Mouse (Mus musculus): Measurements from ENCODE around the gene Ppwd1. TPM values are rescaled to one million over a fixed set of nuclear protein-coding genes. Genes with fewer than 3 reads are reported as not detected.
"Not testable (repeated sequence)": the region's sequence is repeated elsewhere in the genome, so short reads cannot be mapped to it uniquely, and the experiment has no call there.

The Ppwd1 gene
- 5.1 and 7.9 TPM in 2 replicates for polyA plus RNA-seq (2012; rRNA removed)

- DNase-seq (ENCODE audit: low spot score): peak; percentile 97
These were observed at the start of gene Ppwd1, which contains the start of gene Cenpk for GRCm38 (mm10) chr13:104228384-104229066. Ppwd1 (minus strand) TSS chr13:104228843. Cenpk (plus strand) TSS chr13:104228611.

- no peak for DNase-seq (ENCODE audit: low spot score)
These were observed 30.4 kb upstream of the Ppwd1 start for GRCm38 (mm10) chr13:104258997-104259396.

GRCm38 (mm10) chr13:104229181-104229580 lies 538 bp upstream of the Ppwd1 start:
- no peak for DNase-seq (ENCODE audit: low spot score)

GRCm38 (mm10) chr13:104227478-104227877 lies 1.2 kb downstream of the Ppwd1 start:
- DNase-seq (ENCODE audit: low spot score): no peak

- DNase-seq (ENCODE audit: low spot score): no peak
These were observed 24.3 kb downstream of the Ppwd1 start for GRCm38 (mm10) chr13:104204313-104204712.

- not testable (repeated sequence) for DNase-seq (ENCODE audit: low spot score)
These were observed 32.8 kb downstream of the Ppwd1 start for GRCm38 (mm10) chr13:104195891-104196290.

GRCm38 (mm10) chr13:104187357-104187756 lies 41.3 kb downstream of the Ppwd1 start:
- DNase-seq (ENCODE audit: low spot score): no peak

GRCm38 (mm10) chr13:104179176-104179888 lies 49.3 kb downstream of the Ppwd1 start:
- DNase-seq (ENCODE audit: low spot score): no peak

GRCm38 (mm10) chr13:104178650-104179121 lies 50.0 kb downstream of the Ppwd1 start, which contains the start of gene Trim23:
Trim23 (plus strand) TSS chr13:104178797.
- peak; percentile 81 for DNase-seq (ENCODE audit: low spot score)

GRCm38 (mm10) chr13:104177796-104178649 lies 50.6 kb downstream of the Ppwd1 start, which contains the start of gene Trappc13:
Trappc13 (minus strand) TSS chr13:104178469.
- peak; percentile 62 for DNase-seq (ENCODE audit: low spot score)

GRCm38 (mm10) chr13:104176874-104177273 lies 51.8 kb downstream of the Ppwd1 start:
- DNase-seq (ENCODE audit: low spot score): no peak

- no peak for DNase-seq (ENCODE audit: low spot score)
These were observed 56.1 kb downstream of the Ppwd1 start for GRCm38 (mm10) chr13:104172498-104172897.

- DNase-seq (ENCODE audit: low spot score): no peak
These were observed 56.9 kb downstream of the Ppwd1 start for GRCm38 (mm10) chr13:104171711-104172110.

GRCm38 (mm10) chr13:104155686-104156085 lies 73.0 kb downstream of the Ppwd1 start:
- DNase-seq (ENCODE audit: low spot score): no peak

Other genes starting within 250 kb of the Ppwd1 start
- 12.6 and 13.0 TPM in 2 replicates for gene Nln, start 119.2 kb downstream of the Ppwd1 start, polyA plus RNA-seq (2012; rRNA removed)
- gene Sgtb, start 119.1 kb downstream of the Ppwd1 start, polyA plus RNA-seq (2012; rRNA removed): 2.7 and 3.0 TPM in 2 replicates
- gene Trappc13, start 50.4 kb downstream of the Ppwd1 start, polyA plus RNA-seq (2012; rRNA removed): 24.3 and 25.0 TPM in 2 replicates
- gene Trim23, start 50.0 kb downstream of the Ppwd1 start, polyA plus RNA-seq (2012; rRNA removed): 15.7 and 17.0 TPM in 2 replicates
- 1.9 and 2.2 TPM in 2 replicates for gene Cenpk, start 232 bp downstream of the Ppwd1 start, polyA plus RNA-seq (2012; rRNA removed)
- 10.0 and 10.4 TPM in 2 replicates for gene Adamts6, start 59.0 kb upstream of the Ppwd1 start, polyA plus RNA-seq (2012; rRNA removed)

Data from urinary bladder, adult 2 months (tissue).